Mouse (Mus musculus): ENCODE measurements around the gene Slit3. TPM values are rescaled to one million over a fixed set of nuclear protein-coding genes. Genes with fewer than 3 reads are reported as not detected.

Slit3 gene
- polyA plus RNA-seq, 1 experiment from 2014 or later: 14.3 TPM

- 63% methylated on average over 7 of the region's 7 CpGs for WGBS
- DNase-seq (ENCODE audit: low spot score) (peak; percentile 57), ATAC-seq (ENCODE audit: low FRiP score) (peak; percentile 43; the same call in 1 of the 2 replicates)
Observed at GRCm38 (mm10) chr11:35142698-35143360, 21.8 kb downstream of the Slit3 start.

GRCm38 (mm10) chr11:35147818-35148445 lies 26.9 kb downstream of the Slit3 start:
- 91% methylated on average over 11 of the region's 11 CpGs for WGBS
- ATAC-seq (ENCODE audit: low FRiP score) (no peak), DNase-seq (ENCODE audit: low spot score) (no peak)
- Histone ChIP-seq H3K4me3 (replicated peaks; ENCODE audit: low read length) (no peak overlapping the region), H3K4me2 (replicated peaks) (no peak overlapping the region), H3K9me3 (ENCODE audit: control insufficient read depth, low read length) (no peaks in the 10 kb centered on the region), H3K9ac (no peak overlapping the region), H3K27ac (no peak overlapping the region), H3K27me3 (ENCODE audit: control insufficient read depth, insufficient read depth, low read length) (no peaks in the 10 kb centered on the region), H3K4me1 (replicated peaks; ENCODE audit: control insufficient read depth, insufficient read depth, low read length) (peaks cover 5% of the 10 kb centered on the region; the same call in 1 of the 2 replicates), H3K36me3 (replicated peaks; ENCODE audit: control insufficient read depth, insufficient read depth) (no peaks in the 10 kb centered on the region)

More at GRCm38 (mm10) chr11:35142698-35143360, 21.8 kb downstream of the Slit3 start:
- Histone ChIP-seq H3K9me3 (ENCODE audit: control insufficient read depth, low read length) (no peaks in the 10 kb centered on the region), H3K4me3 (replicated peaks; ENCODE audit: low read length) (no peak overlapping the region), H3K27ac (no peak overlapping the region), H3K36me3 (replicated peaks; ENCODE audit: control insufficient read depth, insufficient read depth) (no peaks in the 10 kb centered on the region), H3K4me2 (replicated peaks) (no peak overlapping the region), H3K27me3 (ENCODE audit: control insufficient read depth, insufficient read depth, low read length) (no peaks in the 10 kb centered on the region), H3K4me1 (replicated peaks; ENCODE audit: control insufficient read depth, insufficient read depth, low read length) (no peaks in the 10 kb centered on the region), H3K9ac (no peak overlapping the region)

DNA sequence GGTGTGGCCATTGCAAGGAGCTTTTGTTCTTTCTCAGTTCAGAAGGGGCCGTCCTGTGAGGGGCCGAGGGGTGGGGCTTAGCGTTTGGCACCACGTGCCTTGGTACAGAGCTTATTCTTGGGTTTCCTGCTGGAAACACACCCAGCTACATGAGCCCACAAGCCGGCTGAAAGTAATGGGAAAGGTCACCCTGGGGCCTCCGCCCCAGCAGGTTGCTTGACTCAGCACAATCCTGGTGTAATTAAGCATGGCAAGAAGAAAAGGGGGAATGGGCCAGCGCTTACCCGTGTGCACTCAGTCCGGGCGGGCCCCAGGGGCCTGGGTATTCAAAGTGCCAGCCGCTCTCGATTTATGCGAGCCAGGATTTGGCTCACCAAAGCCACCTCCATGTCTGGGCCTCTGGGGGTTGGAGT lies 30.5 kb downstream of the Slit3 start:
- no peak overlapping the region for H3K4me3 ChIP-seq (replicated peaks; ENCODE audit: low read length)
- H3K4me2 ChIP-seq (replicated peaks): peak overlapping the region; percentile 35
- H3K9me3 ChIP-seq (ENCODE audit: control insufficient read depth, low read length): no peaks in the 10 kb centered on the region
- H3K36me3 ChIP-seq (replicated peaks; ENCODE audit: control insufficient read depth, insufficient read depth): no peaks in the 10 kb centered on the region
- peaks cover 5% of the 10 kb centered on the region; the same call in 1 of the 2 replicates for H3K4me1 ChIP-seq (replicated peaks; ENCODE audit: control insufficient read depth, insufficient read depth, low read length)
- 5% methylated on average over 13 of the region's 13 CpGs for WGBS
- no peak overlapping the region for H3K9ac ChIP-seq
- no peaks in the 10 kb centered on the region for H3K27me3 ChIP-seq (ENCODE audit: control insufficient read depth, insufficient read depth, low read length)
- H3K27ac ChIP-seq: no peak overlapping the region
- DNase-seq (ENCODE audit: low spot score) (peak; percentile 47), ATAC-seq (ENCODE audit: low FRiP score) (peak; percentile 88)

DNA sequence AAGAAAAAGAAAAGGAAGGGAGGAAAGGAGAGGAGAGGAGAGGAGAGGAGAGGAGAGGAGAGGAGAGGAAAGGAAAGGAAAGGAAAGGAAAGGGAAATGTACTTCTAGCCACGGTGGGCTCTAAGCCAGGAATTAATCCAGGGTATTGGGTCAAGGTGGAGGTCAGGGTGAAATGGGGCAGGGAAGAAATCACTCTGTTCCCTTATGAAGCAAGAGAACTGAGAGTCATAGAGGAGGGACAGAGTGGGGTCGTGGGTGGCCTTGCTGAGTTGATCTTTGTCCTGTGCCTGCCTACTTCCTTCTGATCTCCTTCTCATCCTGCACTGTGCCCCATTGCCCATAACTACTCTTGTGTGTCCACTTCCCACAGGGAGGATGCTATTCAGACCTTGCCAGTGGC lies 31.9 kb downstream of the Slit3 start:
- Histone ChIP-seq H3K4me3 (replicated peaks; ENCODE audit: low read length) (no peak overlapping the region), H3K4me2 (replicated peaks) (no peak overlapping the region), H3K36me3 (replicated peaks; ENCODE audit: control insufficient read depth, insufficient read depth) (no peaks in the 10 kb centered on the region), H3K27me3 (ENCODE audit: control insufficient read depth, insufficient read depth, low read length) (no peaks in the 10 kb centered on the region), H3K9ac (no peak overlapping the region), H3K4me1 (replicated peaks; ENCODE audit: control insufficient read depth, insufficient read depth, low read length) (peaks cover 5% of the 10 kb centered on the region; the same call in 1 of the 2 replicates), H3K9me3 (ENCODE audit: control insufficient read depth, low read length) (no peaks in the 10 kb centered on the region), H3K27ac (no peak overlapping the region)
- DNase-seq (ENCODE audit: low spot score) (no peak), ATAC-seq (ENCODE audit: low FRiP score) (no peak)
- WGBS: 81% methylated on average over 2 of the region's 2 CpGs

- no peak for DNase-seq (ENCODE audit: low spot score)
- ATAC-seq (ENCODE audit: low FRiP score): no peak
- Histone ChIP-seq H3K9ac (no peak overlapping the region), H3K36me3 (replicated peaks; ENCODE audit: control insufficient read depth, insufficient read depth) (no peaks in the 10 kb centered on the region), H3K4me2 (replicated peaks) (no peak overlapping the region), H3K27ac (no peak overlapping the region), H3K9me3 (ENCODE audit: control insufficient read depth, low read length) (no peaks in the 10 kb centered on the region), H3K4me3 (replicated peaks; ENCODE audit: low read length) (no peak overlapping the region), H3K4me1 (replicated peaks; ENCODE audit: control insufficient read depth, insufficient read depth, low read length) (peaks cover 5% of the 10 kb centered on the region; the same call in 1 of the 2 replicates), H3K27me3 (ENCODE audit: control insufficient read depth, insufficient read depth, low read length) (no peaks in the 10 kb centered on the region)
- 93% methylated on average over 5 of the region's 5 CpGs for WGBS
Observed at GRCm38 (mm10) chr11:35154449-35154848, 33.4 kb downstream of the Slit3 start.

GRCm38 (mm10) chr11:35155281-35155680 lies 34.3 kb downstream of the Slit3 start:
- H3K4me3 ChIP-seq (replicated peaks; ENCODE audit: low read length): no peak overlapping the region
- no peak for DNase-seq (ENCODE audit: low spot score)
- no peak overlapping the region for H3K27ac ChIP-seq
- WGBS: 88% methylated on average over 7 of the region's 7 CpGs
- no peak overlapping the region for H3K4me2 ChIP-seq (replicated peaks)
- H3K9me3 ChIP-seq (ENCODE audit: control insufficient read depth, low read length): no peaks in the 10 kb centered on the region
- H3K9ac ChIP-seq: no peak overlapping the region
- peaks cover 5% of the 10 kb centered on the region; the same call in 1 of the 2 replicates for H3K4me1 ChIP-seq (replicated peaks; ENCODE audit: control insufficient read depth, insufficient read depth, low read length)
- H3K36me3 ChIP-seq (replicated peaks; ENCODE audit: control insufficient read depth, insufficient read depth): no peaks in the 10 kb centered on the region
- no peaks in the 10 kb centered on the region for H3K27me3 ChIP-seq (ENCODE audit: control insufficient read depth, insufficient read depth, low read length)
- no peak for ATAC-seq (ENCODE audit: low FRiP score)

DNA sequence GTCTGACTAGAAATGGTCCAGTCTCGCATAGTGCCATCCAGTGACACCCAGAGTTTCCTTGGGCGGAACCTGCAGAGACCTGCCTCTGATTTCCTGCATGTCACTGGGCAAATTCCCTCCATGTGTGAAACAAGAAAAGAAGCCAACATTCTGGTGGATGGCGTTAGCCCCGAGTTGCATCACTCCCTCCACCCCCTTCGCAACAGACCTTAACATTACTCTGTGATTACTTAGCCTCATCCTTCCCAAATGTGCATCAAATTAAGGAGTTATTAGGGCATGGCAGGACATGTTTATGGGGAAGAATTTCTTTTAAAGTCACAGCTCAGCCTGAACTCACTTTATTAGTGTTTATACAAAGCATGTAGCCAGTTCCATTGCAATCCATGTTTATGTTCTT lies 35.7 kb downstream of the Slit3 start:
- no peak overlapping the region for H3K27ac ChIP-seq
- H3K27me3 ChIP-seq (ENCODE audit: control insufficient read depth, insufficient read depth, low read length): no peaks in the 10 kb centered on the region
- WGBS: 84% methylated on average over 5 of the region's 5 CpGs
- H3K4me1 ChIP-seq (replicated peaks; ENCODE audit: control insufficient read depth, insufficient read depth, low read length): peaks cover 1% of the 10 kb centered on the region; the same call in 1 of the 2 replicates
- no peaks in the 10 kb centered on the region for H3K36me3 ChIP-seq (replicated peaks; ENCODE audit: control insufficient read depth, insufficient read depth)
- no peak overlapping the region for H3K4me2 ChIP-seq (replicated peaks)
- DNase-seq (ENCODE audit: low spot score) (no peak), ATAC-seq (ENCODE audit: low FRiP score) (no peak)
- no peak overlapping the region for H3K9ac ChIP-seq
- no peak overlapping the region for H3K4me3 ChIP-seq (replicated peaks; ENCODE audit: low read length)
- H3K9me3 ChIP-seq (ENCODE audit: control insufficient read depth, low read length): no peaks in the 10 kb centered on the region

DNA sequence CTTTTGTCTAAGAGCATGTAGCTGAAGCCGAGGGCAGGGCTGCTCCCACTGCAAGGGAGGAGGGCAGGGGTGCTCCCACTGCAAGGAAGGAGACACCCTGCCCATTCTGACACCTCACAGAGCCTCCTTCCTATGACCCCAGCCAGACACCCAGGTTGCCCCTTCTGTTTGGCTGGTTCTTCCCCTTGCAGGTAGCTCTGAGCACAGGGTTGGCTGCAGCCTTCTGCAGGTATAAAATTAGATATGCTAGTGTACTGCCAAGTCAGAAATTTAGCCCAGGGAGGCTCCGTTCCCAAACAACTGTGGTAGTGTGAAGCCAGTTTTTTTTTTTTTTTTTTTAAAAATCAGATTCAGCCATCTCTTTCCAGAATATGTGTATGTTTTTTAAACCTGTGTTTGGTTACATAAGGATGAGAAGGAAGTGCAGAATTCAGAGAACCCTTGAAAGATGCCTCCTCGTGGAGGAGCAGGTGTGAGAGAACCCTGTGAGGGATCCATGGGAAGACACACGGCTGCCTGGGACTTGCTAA lies 39.7 kb downstream of the Slit3 start:
- H3K36me3 ChIP-seq (replicated peaks; ENCODE audit: control insufficient read depth, insufficient read depth): no peaks in the 10 kb centered on the region
- no peak overlapping the region for H3K9ac ChIP-seq
- H3K4me2 ChIP-seq (replicated peaks): no peak overlapping the region
- H3K4me3 ChIP-seq (replicated peaks; ENCODE audit: low read length): no peak overlapping the region
- WGBS: 85% methylated on average over 4 of the region's 4 CpGs
- H3K27me3 ChIP-seq (ENCODE audit: control insufficient read depth, insufficient read depth, low read length): no peaks in the 10 kb centered on the region
- H3K4me1 ChIP-seq (replicated peaks; ENCODE audit: control insufficient read depth, insufficient read depth, low read length): no peaks in the 10 kb centered on the region
- DNase-seq (ENCODE audit: low spot score) (no peak), ATAC-seq (ENCODE audit: low FRiP score) (no peak)
- no peaks in the 10 kb centered on the region for H3K9me3 ChIP-seq (ENCODE audit: control insufficient read depth, low read length)
- H3K27ac ChIP-seq: no peak overlapping the region

DNA sequence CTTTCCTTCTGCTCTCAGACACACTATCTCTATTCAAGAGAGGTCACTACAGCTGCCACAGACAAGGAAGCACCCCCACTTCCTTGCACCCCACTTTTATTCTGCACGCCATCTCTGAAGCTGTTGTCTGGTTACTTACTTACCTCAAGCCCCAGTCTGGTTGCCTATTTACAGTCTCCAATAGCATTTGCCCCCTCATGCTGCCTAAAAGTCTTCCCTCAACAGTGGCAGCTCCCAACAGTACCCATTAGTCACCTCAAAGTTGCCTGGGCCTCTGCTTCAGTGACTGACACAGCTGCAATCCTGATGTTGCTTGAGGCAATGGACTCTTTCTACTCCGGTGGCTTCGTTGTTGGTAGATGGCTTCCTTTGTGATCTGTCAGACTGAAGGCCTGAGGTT lies 42.4 kb downstream of the Slit3 start:
- Histone ChIP-seq H3K4me2 (replicated peaks) (no peak overlapping the region), H3K27ac (no peak overlapping the region), H3K27me3 (ENCODE audit: control insufficient read depth, insufficient read depth, low read length) (no peaks in the 10 kb centered on the region), H3K4me3 (replicated peaks; ENCODE audit: low read length) (no peak overlapping the region), H3K9me3 (ENCODE audit: control insufficient read depth, low read length) (no peaks in the 10 kb centered on the region), H3K36me3 (replicated peaks; ENCODE audit: control insufficient read depth, insufficient read depth) (no peaks in the 10 kb centered on the region), H3K9ac (no peak overlapping the region), H3K4me1 (replicated peaks; ENCODE audit: control insufficient read depth, insufficient read depth, low read length) (no peaks in the 10 kb centered on the region)
- DNase-seq (ENCODE audit: low spot score): no peak
- no peak for ATAC-seq (ENCODE audit: low FRiP score)
- whole genome bisulfite sequencing: 84% methylated on average over 3 of the region's 3 CpGs

Data from hindbrain, embryonic 14.5 days (tissue).